Mouse (Mus musculus): ENCODE measurements around the gene Olfr1336.

GRCm38 (mm10) chr7:6499655-6500054, 43.7 kb downstream of the Olfr1336 start, which contains the start of gene Olfr1347:
- TF ChIP-seq POLR2A (IDR thresholded peaks at IDR 0.05; ENCODE audit: low read depth, low read length) (no peak), CTCF (IDR thresholded peaks at IDR 0.05; ENCODE audit: extremely low read depth, insufficient read length, insufficient replicate concordance, low read depth, low read length) (no peak)

All from small intestine, adult 2 months (tissue).